Mouse (Mus musculus) layer of hippocampus, adult 18-20 months (tissue): ENCODE measurements around the gene Traf5. TPM values are rescaled to one million over a fixed set of nuclear protein-coding genes. Genes with fewer than 3 reads are reported as not detected.

Experiments
- DNase-seq, 2 experiments: peaks; one replicate each; pipeline ENCODE4 v3.0.0; 2022; ENCODE audit warnings: low spot score in 2 of 2
- microRNA-seq, 2 experiments: library from miRNA; unstranded; fragments of <30 nt; microRNA quantifications; one replicate each; pipeline ENCODE4 v1.2.0; 2021
- total RNA-seq, 2 experiments: library from RNA; stranded (reverse); gene quantifications; 2 replicates each; pipeline ENCODE4 v1.2.3; 2021

The Traf5 gene
- total RNA-seq, 2 experiments from 2014 or later = 3.3 to 4.6 TPM

- peak in 1 of 2 experiments; percentile 45 for DNase-seq
Observed at GRCm38 (mm10) chr1:191977187-191977586, 115.2 kb downstream of the Traf5 start, which contains the start of gene Rd3. Rd3 (plus strand) TSS chr1:191977370.

- DNase-seq = no peak
Observed at GRCm38 (mm10) chr1:191974509-191975405, 117.6 kb downstream of the Traf5 start.

- no peak for DNase-seq
Observed at GRCm38 (mm10) chr1:191969939-191970338, 122.4 kb downstream of the Traf5 start.

GRCm38 (mm10) chr1:191964773-191965481 lies 127.4 kb downstream of the Traf5 start:
- peak; percentile 65 to 85 for DNase-seq

GRCm38 (mm10) chr1:191963948-191964772 lies 128.2 kb downstream of the Traf5 start:
- peak; percentile 39 to 84 for DNase-seq

GRCm38 (mm10) chr1:191963413-191963812 lies 128.9 kb downstream of the Traf5 start:
- DNase-seq = no peak

- no peak for DNase-seq
Observed at GRCm38 (mm10) chr1:191960946-191961345, 131.4 kb downstream of the Traf5 start.

- no peak for DNase-seq
Observed at GRCm38 (mm10) chr1:191957321-191957720, 135.0 kb downstream of the Traf5 start.

- no peak for DNase-seq
Observed at GRCm38 (mm10) chr1:191956871-191957270, 135.5 kb downstream of the Traf5 start.

GRCm38 (mm10) chr1:191956261-191956660 lies 136.1 kb downstream of the Traf5 start:
- DNase-seq = no peak

GRCm38 (mm10) chr1:191955101-191955500 lies 137.3 kb downstream of the Traf5 start:
- DNase-seq = no peak

GRCm38 (mm10) chr1:191952733-191953335 lies 139.5 kb downstream of the Traf5 start:
- DNase-seq = peak; percentile 52 to 84

GRCm38 (mm10) chr1:191950611-191951010 lies 141.7 kb downstream of the Traf5 start:
- DNase-seq = peak in 1 of 2 experiments; percentile 4

- DNase-seq = no peak
Observed at GRCm38 (mm10) chr1:191948600-191948999, 143.8 kb downstream of the Traf5 start.

- no peak for DNase-seq
Observed at GRCm38 (mm10) chr1:191947796-191948195, 144.6 kb downstream of the Traf5 start.

Small RNA genes within 50 kb of the gene (microRNA-seq; reads per million reads assigned to microRNA genes)
- gene Mir3473c = 0 reads per million in 2 experiments

Other genes starting within 250 kb of the Traf5 start
- gene Slc30a1, start 185.8 kb downstream of the Traf5 start, total RNA-seq = 10 to 100 TPM; 27.1 to 30.5 TPM
- gene Rd3, start 115.2 kb downstream of the Traf5 start, total RNA-seq = under 1 TPM; 0.35 to 0.46 TPM
- gene Rcor3, start 45.5 kb upstream of the Traf5 start, total RNA-seq = 10 to 100 TPM; 42.4 to 45.8 TPM
- 10 to 100 TPM; 35.0 to 36.4 TPM for gene Kcnh1, start 98.2 kb upstream of the Traf5 start, total RNA-seq